Comparison of ENCODE assay signal across 8 mouse cellular contexts in the genomic region with DNA sequence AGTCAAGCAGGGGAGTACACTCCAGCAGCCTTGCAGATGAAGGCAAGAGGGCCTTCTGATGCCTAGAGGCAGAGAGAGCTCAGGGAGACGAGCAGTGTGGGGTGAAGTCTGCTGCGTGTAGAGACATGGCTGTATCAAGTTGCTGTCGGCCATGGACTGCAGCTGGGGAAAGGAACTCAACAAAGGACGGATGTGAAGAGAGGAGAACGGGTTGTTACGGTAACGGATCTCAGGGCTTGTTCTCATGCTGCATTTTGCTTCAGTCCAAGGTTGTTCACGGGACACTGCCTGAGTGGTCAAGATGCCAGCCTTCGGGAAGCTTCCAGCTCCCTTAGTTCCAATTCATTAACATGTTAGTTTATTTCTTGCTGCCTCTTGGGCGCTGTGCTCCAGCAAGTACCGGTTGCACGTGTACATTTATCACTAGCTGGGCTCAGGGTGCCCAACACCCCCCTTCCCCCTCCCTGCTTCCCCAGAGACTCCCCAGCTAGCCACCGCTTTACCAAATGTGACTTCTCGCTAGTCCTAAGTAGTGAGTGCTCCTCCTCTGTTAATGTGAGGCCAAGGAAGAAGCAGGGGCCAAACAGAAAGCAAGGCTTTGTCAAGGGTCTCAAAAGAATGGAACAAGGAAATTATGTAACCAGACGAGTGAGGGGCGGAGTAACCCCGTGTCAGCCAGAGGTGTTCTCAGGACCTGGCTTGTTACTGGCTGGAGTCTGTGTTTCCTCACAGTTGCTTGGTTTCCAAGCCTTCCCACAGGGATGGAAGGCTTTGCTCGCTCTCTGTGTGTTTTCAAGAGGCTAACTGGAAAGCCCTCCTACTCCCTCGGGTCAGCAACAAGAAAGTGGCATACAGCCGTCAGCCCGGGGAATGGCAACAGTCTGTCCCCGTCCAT.
DNase-seq lines count a peak whose midpoint lies in the region; ATAC-seq lines count a peak whose summit lies in the region.

No protein-coding gene starts in this region.

- 0 out of 2 replicates have a peak, but pooled peaks cover 3% of the 10 kb centered on the region for H3K27me3 ChIP-seq in limb, embryonic 12.5 days
- peaks cover 4% of the 10 kb centered on the region for H3K27me3 ChIP-seq in neural tube, embryonic 13.5 days

- 51% methylated on average over 22 of the region's 22 CpGs for WGBS in limb, embryonic 12.5 days
- WGBS in neural tube, embryonic 13.5 days: 28% methylated on average over 22 of the region's 22 CpGs

- no peak for DNase-seq in cerebellum, postnatal 25 days
- DNase-seq in retina, postnatal 1 day: peak; percentile 36
- no peak for DNase-seq in retina, embryonic 14.5 days (ENCODE audit: low spot score)

- no peaks in the 10 kb centered on the region for H3K9me3 ChIP-seq in limb, embryonic 12.5 days
- H3K9me3 ChIP-seq in neural tube, embryonic 13.5 days: no peaks in the 10 kb centered on the region

- H3K4me1 ChIP-seq in limb, embryonic 12.5 days (replicated peaks): peaks cover 50% of the 10 kb centered on the region
- H3K4me1 ChIP-seq in neural tube, embryonic 13.5 days (replicated peaks): peaks cover 47% of the 10 kb centered on the region

- peak overlapping the region; percentile 37 for H3K4me2 ChIP-seq in limb, embryonic 12.5 days
- H3K4me2 ChIP-seq in neural tube, embryonic 13.5 days: peak overlapping the region; percentile 18

- no peak overlapping the region for H3K9ac ChIP-seq in limb, embryonic 12.5 days (replicated peaks)
- H3K9ac ChIP-seq in neural tube, embryonic 13.5 days: no peak overlapping the region

- H3K27ac ChIP-seq in limb, embryonic 12.5 days: peak overlapping the region; percentile 79
- H3K27ac ChIP-seq in neural tube, embryonic 13.5 days (replicated peaks): peak overlapping the region; percentile 52; the same call in 1 of the 2 replicates

- no peak overlapping the region; the same call in 1 of the 2 replicates for H3K4me3 ChIP-seq in limb, embryonic 12.5 days (replicated peaks)
- no peak overlapping the region for H3K4me3 ChIP-seq in neural tube, embryonic 13.5 days

- no peaks in the 10 kb centered on the region for H3K36me3 ChIP-seq in limb, embryonic 12.5 days
- no peaks in the 10 kb centered on the region for H3K36me3 ChIP-seq in neural tube, embryonic 13.5 days

- 0 out of 2 replicates have a peak, but pooled peaks have one; percentile 24 for ATAC-seq in cerebellum, adult (ENCODE audit: insufficient number of reproducible peaks, low FRiP score, low TSS enrichment)
- no peak for ATAC-seq in limb, embryonic 12.5 days (ENCODE audit: insufficient number of reproducible peaks, insufficient read depth, low FRiP score, low TSS enrichment, low read depth)
- no peak for ATAC-seq in neural tube, embryonic 13.5 days (ENCODE audit: low read depth)
- no peak for ATAC-seq in activated CD4-positive, CD25-positive, alpha-beta regulatory T cell, adult 4 months
- no peak for ATAC-seq in erythroid progenitor cell, adult 5-6 weeks (replicated peaks; ENCODE audit: low FRiP score, poor library complexity, severe bottlenecking)
